Mouse (Mus musculus) embryo, embryonic 11 days (tissue): ENCODE results near the gene Heatr1.
"Not testable (repeated sequence)": the region's sequence is repeated elsewhere in the genome, so short reads cannot be mapped to it uniquely, and the experiment has no call there.

Experiments
- DNase-seq: peaks from one replicate; pipeline ENCODE4 v3.0.0-alpha.2; 2015

The Heatr1 gene

GRCm38 (mm10) chr13:12456711-12457110, 61.9 kb downstream of the Heatr1 start:
- no peak for DNase-seq

- peak; percentile 26 for DNase-seq
These were observed 65.6 kb downstream of the Heatr1 start for GRCm38 (mm10) chr13:12460443-12460842.

- peak; percentile 95 for DNase-seq
These were observed 66.3 kb downstream of the Heatr1 start for GRCm38 (mm10) chr13:12460881-12461729.

GRCm38 (mm10) chr13:12461730-12462119, 66.9 kb downstream of the Heatr1 start:
- no peak for DNase-seq

GRCm38 (mm10) chr13:12462623-12463022, 67.8 kb downstream of the Heatr1 start:
- no peak for DNase-seq

GRCm38 (mm10) chr13:12464159-12464558, 69.3 kb downstream of the Heatr1 start:
- DNase-seq, result not testable (repeated sequence)

GRCm38 (mm10) chr13:12464844-12465243, 70.0 kb downstream of the Heatr1 start, which contains the start of gene Lgals8:
Gene Lgals8, minus strand, starts transcription at chr13:12464944.
- no peak for DNase-seq

- no peak for DNase-seq
These were observed 73.7 kb downstream of the Heatr1 start for GRCm38 (mm10) chr13:12468488-12468887.

- DNase-seq, result peak; percentile 85
These were observed 79.0 kb downstream of the Heatr1 start for GRCm38 (mm10) chr13:12473724-12474378.

GRCm38 (mm10) chr13:12475239-12475638, 80.4 kb downstream of the Heatr1 start:
- no peak for DNase-seq

- no peak for DNase-seq
These were observed 82.1 kb downstream of the Heatr1 start for GRCm38 (mm10) chr13:12476886-12477285.

GRCm38 (mm10) chr13:12478301-12478700, 83.5 kb downstream of the Heatr1 start:
- no peak for DNase-seq

GRCm38 (mm10) chr13:12479802-12480201, 85.0 kb downstream of the Heatr1 start:
- no peak for DNase-seq

GRCm38 (mm10) chr13:12485197-12485596, 90.4 kb downstream of the Heatr1 start:
- DNase-seq, result no peak

- no peak for DNase-seq
These were observed 90.8 kb downstream of the Heatr1 start for GRCm38 (mm10) chr13:12485640-12486039.
